Comparison of ENCODE assay signal across 10 mouse cellular contexts in the genomic region with DNA sequence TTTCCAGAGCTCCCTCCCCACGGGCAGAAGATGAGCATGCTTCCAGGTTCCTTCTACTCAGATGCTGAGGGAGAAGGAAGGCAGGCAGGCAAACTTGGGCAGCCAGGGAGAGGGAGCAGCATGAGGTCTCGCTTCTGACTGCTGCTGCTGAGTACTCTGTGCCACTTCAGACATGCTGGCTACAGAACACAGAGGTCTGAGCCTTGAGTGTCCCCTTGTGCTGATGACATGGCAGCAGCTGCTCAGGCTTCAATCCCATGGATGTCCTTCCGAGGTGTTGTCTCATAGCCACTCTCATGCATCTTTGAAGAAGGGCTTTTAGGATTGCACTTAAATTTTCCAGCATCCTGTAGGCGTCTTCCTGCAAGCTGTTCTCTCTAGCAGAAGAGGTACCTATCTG. TPM values are rescaled to one million over a fixed set of nuclear protein-coding genes. Genes with fewer than 3 reads are reported as not detected.
DNase-seq lines count a peak whose midpoint lies in the region; ATAC-seq lines count a peak whose summit lies in the region.
"Had no signal": no experiment of that assay in that cellular context is flagged by ENCODE, and none has a peak within 500 bp of the region (broad histone marks: within the 10 kb centered on the region; RNA-seq: fewer than 3 reads in every experiment).

No protein-coding gene starts in this region.

- H3K27me3 ChIP-seq in limb, embryonic 13.5 days, result 0 out of 2 replicates have a peak, but pooled peaks cover 2% of the 10 kb centered on the region
- H3K27me3 ChIP-seq: embryonic facial prominence, embryonic 12.5 days; heart, embryonic 12.5 days; intestine, embryonic 15.5 days had no signal

- H3K9ac ChIP-seq in limb, embryonic 13.5 days, result no peak overlapping the region
- H3K9ac ChIP-seq: embryonic facial prominence, embryonic 12.5 days; heart, embryonic 12.5 days; intestine, embryonic 15.5 days had no signal

- peak; percentile 27 for DNase-seq in layer of hippocampus, adult 11-12 months (ENCODE audit: low spot score)
- no peak for DNase-seq in layer of hippocampus, adult 9-10 months (ENCODE audit: low spot score)
- DNase-seq in cerebellum, adult 11 months, result peak; percentile 44
- DNase-seq in cerebellum, adult 8-10 months, result peak; percentile 46
- DNase-seq in heart, adult 18-20 months, result no peak
- no peak for DNase-seq in urinary bladder, postnatal 10 days (ENCODE audit: low spot score)

- H3K4me3 ChIP-seq in limb, embryonic 13.5 days, result no peak overlapping the region
- H3K4me3 ChIP-seq: embryonic facial prominence, embryonic 12.5 days; heart, embryonic 12.5 days; intestine, embryonic 15.5 days had no signal

- no peak overlapping the region for H3K27ac ChIP-seq in limb, embryonic 13.5 days
- H3K27ac ChIP-seq: embryonic facial prominence, embryonic 12.5 days; intestine, embryonic 15.5 days had no signal

- WGBS in limb, embryonic 13.5 days, result 63% methylated on average over 4 of the region's 4 CpGs

- no peaks in the 10 kb centered on the region for H3K9me3 ChIP-seq in limb, embryonic 13.5 days
- H3K9me3 ChIP-seq: embryonic facial prominence, embryonic 12.5 days; heart, embryonic 12.5 days; intestine, embryonic 15.5 days had no signal

- ATAC-seq in limb, embryonic 13.5 days (ENCODE audit: low FRiP score, low read depth), result no peak
- ATAC-seq: intestine, embryonic 15.5 days had no signal

- no peaks in the 10 kb centered on the region for H3K36me3 ChIP-seq in limb, embryonic 13.5 days
- H3K36me3 ChIP-seq: embryonic facial prominence, embryonic 12.5 days; heart, embryonic 12.5 days; intestine, embryonic 15.5 days had no signal

- peak overlapping the region; percentile 58 for H3K4me2 ChIP-seq in limb, embryonic 13.5 days (replicated peaks)
- H3K4me2 ChIP-seq: heart, embryonic 12.5 days; intestine, embryonic 15.5 days had no signal

- peaks cover 28% of the 10 kb centered on the region for H3K4me1 ChIP-seq in limb, embryonic 13.5 days

RNA-seq across cellular contexts. Expression of gene Map7, which starts 23.5 kb away (rescaled TPM):
- 4.8 and 5.2 TPM in 2 replicates for polyA plus RNA-seq in limb, embryonic 13.5 days (2015; fragmentation: Nextera tagmentation; extraction: Ambion mirVana)
- total RNA-seq in heart, adult 18-20 months (2021), result 10 to 100 TPM; 11.2 to 20.6 TPM

Comparison
In these comparisons a context has a peak if more than half of its experiments do, and no peak if none do; other contexts are left out.
1. DNase-seq: peak in layer of hippocampus, adult 11-12 months (single experiment), cerebellum, adult 11 months (single experiment) and cerebellum, adult 8-10 months (single experiment); none in layer of hippocampus, adult 9-10 months (single experiment), heart, adult 18-20 months (0 of 2) and urinary bladder, postnatal 10 days (single experiment).